Mouse (Mus musculus) midbrain, postnatal 0 days (tissue): ENCODE measurements at regions not wholly inside any gene's neighbourhood (a gene's known extent, or its start where the extent isn't known, plus 50 kb on each side); places are given as distances from the start of the nearest gene placed in this dataset.

Experiments used
- ATAC-seq: fragments of 200-750 bp; cut with Nextera tagmentation; 2 replicates; pipeline ENCODE4 v1.8.0; 2017; ENCODE audit warnings: moderate number of reproducible peaks, mild to moderate bottlenecking, moderate TSS enrichment, moderate library complexity; ENCODE audit not compliant: low FRiP score
- DNase-seq: peaks from one replicate; pipeline ENCODE4 v3.0.0-alpha.2; 2015; ENCODE audit warnings: low spot score
- H3K27ac ChIP-seq: fragments of 300-500 bp; sonication (generic); 2 replicates; pipeline ENCODE4 v1.5.1; 2014; ENCODE audit warnings: low read depth, mild to moderate bottlenecking, low read length, mixed read lengths
- H3K27me3 ChIP-seq: fragments of 300-500 bp; sonication (generic); 2 replicates; pipeline ENCODE4 v1.6.1; 2014; ENCODE audit warnings: low read length, control low read depth, mixed read lengths; ENCODE audit not compliant: insufficient read depth
- H3K36me3 ChIP-seq: fragments of 300-500 bp; sonication (generic); 2 replicates; pipeline ENCODE4 v1.6.1; 2014; ENCODE audit warnings: low read length, control low read depth, mixed read lengths; ENCODE audit not compliant: insufficient read depth
- H3K4me1 ChIP-seq: fragments of 300-500 bp; sonication (generic); 2 replicates; pipeline ENCODE4 v1.6.1; 2014; ENCODE audit warnings: mild to moderate bottlenecking, control low read depth, antibody characterized with exemption, low read length, mixed read lengths; ENCODE audit not compliant: insufficient read depth
- H3K4me2 ChIP-seq: fragments of 300-500 bp; sonication (generic); 2 replicates; pipeline ENCODE4 v1.6.1; 2014; ENCODE audit warnings: low read depth, mild to moderate bottlenecking, low read length, mixed read lengths; ENCODE audit not compliant: poor library complexity, severe bottlenecking
- H3K4me3 ChIP-seq: fragments of 300-500 bp; sonication (generic); 2 replicates; pipeline ENCODE4 v1.5.1; 2014; ENCODE audit warnings: low read depth, mild to moderate bottlenecking, low read length, moderate library complexity
- H3K9ac ChIP-seq: fragments of 300-500 bp; sonication (generic); replicated peaks from 2 replicates; pipeline ENCODE4 v1.6.1; 2014; ENCODE audit warnings: mild to moderate bottlenecking, low read length, moderate library complexity, mixed read lengths; ENCODE audit not compliant: poor library complexity, severe bottlenecking
- H3K9me3 ChIP-seq: fragments of 300-500 bp; sonication (generic); 2 replicates; pipeline ENCODE4 v1.6.1; 2016; ENCODE audit warnings: low read length, control low read depth
- CTCF ChIP-seq: IDR thresholded peaks from 2 replicates; pipeline ENCODE4 v1.5.1; 2016; ENCODE audit warnings: antibody characterized with exemption, mild to moderate bottlenecking
- WGBS: fragments of 180-500 bp; shearing (Covaris S2); extraction: QIAGEN DNeasy Blood & Tissue Kit; methylation state at CpG from one replicate; pipeline ENCODE4 v1.1.7; 2014; 5-methylcytosine and 5-hydroxymethylcytosine counted together

DNA sequence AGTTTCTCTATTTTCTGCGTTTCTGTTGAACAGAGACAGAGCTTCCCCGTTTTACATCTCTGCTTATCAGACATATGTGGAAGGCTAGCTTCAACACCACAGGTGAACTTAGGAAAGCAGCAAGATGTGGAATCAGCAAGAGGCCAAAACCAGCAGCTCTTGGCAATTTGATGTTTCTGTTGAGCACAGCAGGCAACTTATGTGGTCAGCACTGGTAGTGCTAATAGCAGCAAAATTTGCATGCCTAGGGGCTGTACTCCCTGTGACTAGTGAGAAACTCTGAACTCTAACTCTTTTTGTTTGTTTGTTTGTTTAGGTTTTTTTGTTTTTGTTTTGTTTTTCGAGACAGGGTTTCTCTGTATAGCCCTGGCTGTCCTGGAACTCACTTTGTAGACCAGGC lies 289.5 kb upstream of the Tet2 start:
- Histone ChIP-seq H3K27ac (no peak overlapping the region), H3K27me3 (no peaks in the 10 kb centered on the region), H3K4me1 (no peaks in the 10 kb centered on the region), H3K9ac (no peak overlapping the region), H3K4me3 (no peak overlapping the region), H3K4me2 (no peak overlapping the region), H3K36me3 (no peaks in the 10 kb centered on the region), H3K9me3 (no peaks in the 10 kb centered on the region)
- WGBS, result 76% methylated on average over 3 of the region's 3 CpGs
- no peak for TF ChIP-seq CTCF
- ATAC-seq (no peak), DNase-seq (no peak)

DNA sequence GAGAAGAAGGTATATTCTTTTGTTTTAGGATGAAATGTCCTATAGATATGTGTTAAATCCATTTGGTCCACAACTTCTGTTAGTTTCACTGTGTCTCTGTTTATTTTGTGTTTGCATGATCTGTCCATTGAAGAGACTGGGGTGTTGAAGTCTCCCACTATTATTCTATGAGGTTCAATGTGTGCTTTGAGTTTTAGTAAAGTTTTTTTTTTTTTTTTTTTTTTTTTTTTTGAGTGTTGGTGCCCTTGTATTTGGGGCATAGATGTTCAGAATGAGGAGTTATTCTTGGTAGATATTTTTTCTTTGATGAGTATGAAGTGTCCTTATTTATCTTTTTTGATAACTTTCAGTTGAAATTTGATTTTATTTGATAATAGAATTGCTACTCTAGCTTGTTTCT lies 301.4 kb upstream of the Tet2 start:
- Histone ChIP-seq H3K4me1 (no peaks in the 10 kb centered on the region), H3K9ac (no peak overlapping the region), H3K9me3 (no peaks in the 10 kb centered on the region), H3K36me3 (no peaks in the 10 kb centered on the region), H3K27me3 (no peaks in the 10 kb centered on the region), H3K4me3 (no peak overlapping the region), H3K4me2 (no peak overlapping the region), H3K27ac (no peak overlapping the region)
- ATAC-seq (no peak), DNase-seq (no peak)
- TF ChIP-seq CTCF, result no peak

DNA sequence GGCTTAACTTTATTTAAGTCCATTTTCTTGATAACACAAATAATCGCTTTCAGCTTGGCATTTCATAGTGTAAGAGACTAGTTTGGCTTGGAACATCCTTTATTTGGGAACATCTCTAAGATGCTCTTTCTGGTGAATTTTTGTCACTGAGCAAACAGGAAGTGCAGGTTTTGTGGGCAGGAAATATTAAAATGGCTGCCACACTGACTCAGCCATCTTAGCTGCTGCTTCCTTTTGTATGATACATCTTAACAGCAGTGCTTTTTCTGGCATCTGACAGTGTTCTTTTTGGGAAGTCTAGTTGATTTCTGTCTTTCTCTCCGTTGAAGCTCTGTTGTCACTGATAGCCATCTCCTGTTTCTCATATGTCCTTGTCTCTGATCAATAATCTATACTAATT lies 329.4 kb upstream of the Tet2 start:
- Histone ChIP-seq H3K4me1 (no peaks in the 10 kb centered on the region), H3K4me2 (no peak overlapping the region), H3K9me3 (no peaks in the 10 kb centered on the region), H3K36me3 (no peaks in the 10 kb centered on the region), H3K27ac (no peak overlapping the region), H3K4me3 (no peak overlapping the region), H3K27me3 (no peaks in the 10 kb centered on the region), H3K9ac (no peak overlapping the region)
- no peak for TF ChIP-seq CTCF
- ATAC-seq, result no peak
- no peak for DNase-seq
- WGBS, result 91% methylated on average over 2 of the region's 2 CpGs

DNA sequence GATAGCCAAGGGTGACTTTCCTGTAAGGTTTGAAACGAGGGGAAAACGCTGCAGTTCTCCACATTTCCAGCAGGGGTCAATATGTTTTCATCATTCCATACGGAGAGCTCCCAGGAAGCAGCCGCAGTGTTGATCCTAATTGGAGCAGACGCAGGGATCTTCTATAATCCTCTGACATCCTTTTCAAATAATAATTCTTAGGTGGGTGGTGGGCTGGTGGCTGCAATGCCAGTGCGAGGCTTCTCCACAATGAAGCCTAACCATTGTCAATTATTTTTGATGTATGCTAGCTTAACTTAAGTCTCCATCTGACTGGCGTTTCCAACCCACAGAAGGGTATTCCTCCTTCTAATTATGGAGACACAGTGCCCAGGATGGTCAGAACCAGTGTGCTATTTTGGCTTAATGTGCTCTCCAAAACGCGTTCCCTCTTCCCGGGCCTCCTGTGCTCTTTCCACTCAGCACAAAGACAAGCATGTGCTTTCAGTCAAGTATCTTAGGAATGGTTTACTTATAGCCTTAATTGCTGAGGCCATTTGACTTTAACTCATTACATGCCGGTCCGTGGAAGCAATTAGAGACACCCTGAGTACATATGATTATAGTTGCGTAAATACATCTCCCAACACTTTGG lies 331.6 kb upstream of the Tet2 start:
- H3K9ac ChIP-seq, result peak overlapping the region; percentile 40; the same call in 1 of the 2 replicates
- no peaks in the 10 kb centered on the region for H3K36me3 ChIP-seq
- H3K9me3 ChIP-seq, result no peaks in the 10 kb centered on the region
- peak; percentile 94 for DNase-seq
- H3K27ac ChIP-seq, result peak overlapping the region; percentile 67
- H3K27me3 ChIP-seq, result no peaks in the 10 kb centered on the region
- peak; percentile 89 for ATAC-seq
- H3K4me1 ChIP-seq, result no peaks in the 10 kb centered on the region
- peak; percentile 89 for TF ChIP-seq CTCF
- H3K4me2 ChIP-seq, result peak overlapping the region; percentile 37
- peak overlapping the region; percentile 18 for H3K4me3 ChIP-seq
- WGBS, result 8% methylated on average over 13 of the region's 13 CpGs

DNA sequence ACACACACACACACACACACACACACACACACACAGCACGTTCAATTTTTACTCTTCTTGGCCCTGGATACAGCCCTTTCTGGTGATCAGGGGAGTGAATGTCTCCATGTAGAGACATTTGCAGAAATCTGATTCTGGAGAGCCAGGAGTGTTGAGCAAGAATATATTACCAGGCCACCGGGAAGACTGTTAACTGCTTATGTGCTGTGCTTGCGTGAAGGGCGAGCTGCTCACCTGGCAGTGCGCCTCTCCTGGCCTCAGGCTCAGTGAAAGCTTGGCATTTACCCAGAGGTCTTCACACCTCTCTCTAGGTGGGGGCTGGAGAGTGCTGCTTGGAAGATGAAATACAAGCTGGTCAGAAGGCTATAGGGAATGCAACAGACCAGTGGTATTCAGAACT lies 332.4 kb upstream of the Tet2 start:
- Histone ChIP-seq H3K9me3 (no peaks in the 10 kb centered on the region), H3K9ac (no peak overlapping the region), H3K4me1 (no peaks in the 10 kb centered on the region), H3K4me3 (peak overlapping the region; percentile 18; the same call in 1 of the 2 replicates), H3K27me3 (no peaks in the 10 kb centered on the region), H3K36me3 (no peaks in the 10 kb centered on the region), H3K4me2 (peak overlapping the region; percentile 37), H3K27ac (0 out of 2 replicates have a peak overlapping the region, but pooled peaks have one; percentile 67)
- DNase-seq, result peak; percentile 59
- peak; percentile 52 for ATAC-seq
- WGBS, result 24% methylated on average over 5 of the region's 5 CpGs
- peak; percentile 13; the same call in 1 of the 2 replicates for TF ChIP-seq CTCF

DNA sequence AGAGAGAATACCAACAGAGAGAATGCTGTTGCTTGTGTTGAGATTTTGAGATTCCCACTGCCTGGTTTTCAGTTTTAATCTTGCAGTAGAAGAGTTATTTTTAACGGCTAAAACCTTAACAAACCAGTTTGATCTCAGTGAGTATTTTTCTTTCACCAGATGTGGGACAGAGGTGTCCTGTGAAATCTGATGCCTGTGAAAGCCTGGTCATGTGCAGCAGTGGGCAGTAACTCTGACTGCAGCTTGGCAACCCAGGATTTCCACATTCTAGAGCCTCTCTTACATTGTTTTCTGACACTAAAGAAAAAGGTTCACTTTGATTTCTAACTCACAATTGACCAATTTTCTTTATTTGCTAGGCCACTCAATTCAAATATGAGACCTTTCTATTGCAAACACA lies 335.7 kb upstream of the Tet2 start:
- Histone ChIP-seq H3K27me3 (no peaks in the 10 kb centered on the region), H3K9ac (no peak overlapping the region), H3K9me3 (no peaks in the 10 kb centered on the region), H3K36me3 (no peaks in the 10 kb centered on the region), H3K4me3 (no peak overlapping the region), H3K27ac (no peak overlapping the region), H3K4me2 (no peak overlapping the region), H3K4me1 (no peaks in the 10 kb centered on the region)
- WGBS, result 21% methylated on average over 1 of the region's 1 CpGs
- no peak for TF ChIP-seq CTCF
- no peak for DNase-seq
- no peak for ATAC-seq
